Mouse (Mus musculus) heart, adult 9 months (tissue): ENCODE results near the gene Kcnh3.

Experiments
- DNase-seq, 2 experiments: peaks; one replicate each; pipeline ENCODE4 v3.0.0; 2022; ENCODE audit warnings: low spot score in 2 of 2

Gene Kcnh3

GRCm38 (mm10) chr15:99224208-99224911 lies at the start of gene Kcnh3:
Kcnh3 (plus strand) TSS chr15:99224861.
- DNase-seq, result no peak

- no peak for DNase-seq
These were observed 45.0 kb upstream of the Kcnh3 start for GRCm38 (mm10) chr15:99179639-99180038.

GRCm38 (mm10) chr15:99184217-99184914 lies 40.3 kb upstream of the Kcnh3 start:
- no peak for DNase-seq

GRCm38 (mm10) chr15:99194358-99194757 lies 30.3 kb upstream of the Kcnh3 start:
- DNase-seq, result no peak

- DNase-seq, result no peak
These were observed 29.6 kb upstream of the Kcnh3 start for GRCm38 (mm10) chr15:99195043-99195442.

- DNase-seq, result no peak
These were observed 25.9 kb upstream of the Kcnh3 start for GRCm38 (mm10) chr15:99198761-99199160.

- DNase-seq, result no peak
These were observed 18.7 kb upstream of the Kcnh3 start for GRCm38 (mm10) chr15:99205959-99206358.

- no peak for DNase-seq
These were observed 11.5 kb upstream of the Kcnh3 start for GRCm38 (mm10) chr15:99213183-99213582.

GRCm38 (mm10) chr15:99214941-99215340 lies 9.7 kb upstream of the Kcnh3 start:
- DNase-seq, result no peak

- no peak for DNase-seq
These were observed 8.8 kb upstream of the Kcnh3 start for GRCm38 (mm10) chr15:99215741-99216463.

- DNase-seq, result no peak
These were observed 7.0 kb upstream of the Kcnh3 start for GRCm38 (mm10) chr15:99217630-99218029.

- no peak for DNase-seq
These were observed 3.2 kb upstream of the Kcnh3 start for GRCm38 (mm10) chr15:99221315-99221952.

GRCm38 (mm10) chr15:99222794-99223584 lies 1.7 kb upstream of the Kcnh3 start:
- no peak for DNase-seq

- peak in 1 of 2 experiments; percentile 18 for DNase-seq
These were observed 965 bp upstream of the Kcnh3 start for GRCm38 (mm10) chr15:99223585-99224207.

GRCm38 (mm10) chr15:99225081-99225810 lies 585 bp downstream of the Kcnh3 start:
- DNase-seq, result no peak

GRCm38 (mm10) chr15:99226090-99226489 lies 1.4 kb downstream of the Kcnh3 start:
- DNase-seq, result no peak

- no peak for DNase-seq
These were observed 7.3 kb downstream of the Kcnh3 start for GRCm38 (mm10) chr15:99231998-99232397.

- DNase-seq, result no peak
These were observed 9.1 kb downstream of the Kcnh3 start for GRCm38 (mm10) chr15:99233719-99234118.

- DNase-seq, result no peak
These were observed 9.8 kb downstream of the Kcnh3 start for GRCm38 (mm10) chr15:99234326-99235010.

- no peak for DNase-seq
These were observed 13.3 kb downstream of the Kcnh3 start for GRCm38 (mm10) chr15:99238006-99238405.
